28 mouse cellular contexts compared by ENCODE assay signal in the genomic region with DNA sequence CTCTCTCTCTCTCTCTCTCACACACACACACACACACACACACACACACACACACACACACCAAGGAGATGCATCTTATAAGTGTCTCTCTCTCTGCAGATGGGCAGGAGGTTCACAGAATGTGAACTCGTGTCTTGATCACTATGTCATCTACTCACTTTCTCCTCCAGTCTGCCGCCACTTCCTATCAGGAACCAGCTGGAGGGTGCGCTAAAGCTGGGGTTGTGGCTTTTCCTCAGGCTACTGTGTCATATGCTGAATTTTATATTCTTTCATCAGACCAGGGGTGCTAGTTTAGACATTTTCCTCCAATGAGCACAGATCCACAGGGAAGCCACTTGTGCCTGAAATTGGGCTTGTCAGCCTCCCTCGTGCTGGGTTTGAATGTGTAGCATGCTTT. TPM values are rescaled to one million over a fixed set of nuclear protein-coding genes. Genes with fewer than 3 reads are reported as not detected.
"Had no signal": no experiment of that assay in that cellular context is flagged by ENCODE, and none has a peak within 500 bp of the region (broad histone marks: within the 10 kb centered on the region; RNA-seq: fewer than 3 reads in every experiment).

No protein-coding gene starts in this region.

- ATAC-seq: liver, postnatal 0 days; midbrain, embryonic 13.5 days had no signal

- H3K4me3 ChIP-seq: limb, embryonic 12.5 days; limb, embryonic 15.5 days; lung, embryonic 15.5 days; megakaryocyte, embryonic 14.5 days; midbrain, embryonic 10.5 days; midbrain, embryonic 13.5 days had no signal

- DNase-seq: kidney, adult 8-10 months; kidney, postnatal 14 days; kidney, postnatal 4 days; left cerebral cortex, postnatal 4 days; liver, postnatal 0 days; lung, postnatal 10 days; thymus, adult 2 months; thymus, postnatal 25 days had no signal

- H3K27me3 ChIP-seq: limb, embryonic 15.5 days; lung, embryonic 15.5 days had no signal

- H3K9me3 ChIP-seq: limb, embryonic 12.5 days; limb, embryonic 15.5 days; lung, embryonic 15.5 days; megakaryocyte, embryonic 14.5 days; midbrain, embryonic 10.5 days; midbrain, embryonic 13.5 days had no signal

- H3K27ac ChIP-seq: limb, embryonic 12.5 days; limb, embryonic 15.5 days; liver, embryonic 14.5 days; lung, embryonic 15.5 days; macrophage; midbrain, embryonic 10.5 days; midbrain, embryonic 13.5 days had no signal

- H3K4me2 ChIP-seq: limb, embryonic 12.5 days; limb, embryonic 15.5 days; liver, embryonic 11.5 days; lung, embryonic 15.5 days; midbrain, embryonic 13.5 days had no signal

- H3K36me3 ChIP-seq: lung, embryonic 15.5 days had no signal

- H3K9ac ChIP-seq: limb, embryonic 12.5 days; limb, embryonic 15.5 days; liver, embryonic 14.5 days; liver, postnatal 0 days; lung, embryonic 15.5 days; midbrain, embryonic 13.5 days had no signal

RNA-seq across cellular contexts. Expression of gene 4930432M17Rik, which starts 59.1 kb away (rescaled TPM):
- total RNA-seq: layer of hippocampus, adult 18-20 months; layer of hippocampus, postnatal 14 days; left cerebral cortex, adult 8-10 months; left cerebral cortex, postnatal 14 days; left cerebral cortex, postnatal 4 days; midbrain, postnatal 0 days had no signal
- polyA plus RNA-seq: kidney, embryonic 16.5 days; limb, embryonic 12.5 days; limb, embryonic 15.5 days; liver, embryonic 11.5 days; liver, embryonic 14.5 days; liver, postnatal 0 days; lung, embryonic 15.5 days; macrophage; midbrain, embryonic 10.5 days; midbrain, embryonic 13.5 days; midbrain, postnatal 0 days; neural tube, embryonic 11.5 days; neural tube, embryonic 14.5 days; small intestine, adult 2 months; spleen, adult 2 months; stomach, embryonic 16.5 days; thymus, adult 2 months had no signal
